Mouse (Mus musculus) limb, embryonic 13.5 days (tissue): ENCODE results near the gene H60b. TPM values are rescaled to one million over a fixed set of nuclear protein-coding genes. Genes with fewer than 3 reads are reported as not detected.
"Not testable (repeated sequence)": the region's sequence is repeated elsewhere in the genome, so short reads cannot be mapped to it uniquely, and the experiment has no call there.

Experiments
- ATAC-seq: fragments of 200-750 bp; cut with Nextera tagmentation; 2 replicates; pipeline ENCODE4 v1.8.0; 2017; ENCODE audit warnings: low read depth, moderate number of reproducible peaks, moderate TSS enrichment; ENCODE audit not compliant: low FRiP score
- H3K27ac ChIP-seq: fragments of 300-500 bp; sonication (generic); 2 replicates; pipeline ENCODE4 v1.5.1; 2015; ENCODE audit warnings: inconsistent platforms, mild to moderate bottlenecking, moderate library complexity
- H3K27me3 ChIP-seq: fragments of 300-500 bp; sonication (generic); 2 replicates; pipeline ENCODE4 v1.6.1; 2015; ENCODE audit warnings: mild to moderate bottlenecking, inconsistent platforms
- H3K36me3 ChIP-seq: fragments of 300-500 bp; sonication (generic); 2 replicates; pipeline ENCODE4 v1.6.1; 2015; ENCODE audit warnings: inconsistent platforms, mild to moderate bottlenecking, moderate library complexity
- H3K4me1 ChIP-seq: fragments of 300-500 bp; sonication (generic); 2 replicates; pipeline ENCODE4 v1.6.1; 2015; ENCODE audit warnings: inconsistent platforms
- H3K4me2 ChIP-seq: fragments of 300-500 bp; sonication (generic); replicated peaks from 2 replicates; pipeline ENCODE4 v1.6.1; 2015; ENCODE audit warnings: inconsistent platforms, mild to moderate bottlenecking, moderate library complexity
- H3K4me3 ChIP-seq: fragments of 300-500 bp; sonication (generic); 2 replicates; pipeline ENCODE4 v1.5.1; 2015; ENCODE audit warnings: moderate library complexity, mild to moderate bottlenecking, inconsistent platforms
- H3K9ac ChIP-seq: fragments of 300-500 bp; sonication (generic); 2 replicates; pipeline ENCODE4 v1.6.1; 2015; ENCODE audit warnings: mild to moderate bottlenecking, inconsistent platforms
- H3K9me3 ChIP-seq: fragments of 300-500 bp; sonication (generic); 2 replicates; pipeline ENCODE4 v1.6.1; 2016; ENCODE audit warnings: inconsistent platforms
- WGBS: fragments of 180-500 bp; shearing (Covaris S2); methylation state at CpG from one replicate; pipeline ENCODE4 v1.1.7; 2015; 5-methylcytosine and 5-hydroxymethylcytosine counted together
- polyA plus RNA-seq: library from polyadenylated mRNA; unstranded; fragments of >200 nt; fragmentation: Nextera tagmentation; extraction: Ambion mirVana; gene quantifications from 2 replicates; pipeline ENCODE4 v1.2.1, GENCODE M21; 2015

Gene H60b
- 0.62 and 0.70 TPM in 2 replicates for polyA plus RNA-seq

GRCm38 (mm10) chr10:22158310-22158999 lies at the start of gene H60b, which contains the start of gene Raet1e:
Gene H60b (plus strand): TSS chr10:22158586.
Gene Raet1e (plus strand): TSS chr10:22158569.
- H3K27me3 ChIP-seq: peaks cover 78% of the 10 kb centered on the region
- H3K4me1 ChIP-seq: peaks cover 14% of the 10 kb centered on the region
- H3K9me3 ChIP-seq, H3K27ac ChIP-seq, H3K9ac ChIP-seq, H3K36me3 ChIP-seq: not testable (repeated sequence)
- under 1% methylated on average over 48 of the region's 48 CpGs for WGBS
- peak within 1 kb of the TSS; percentile 70 for H3K4me2 ChIP-seq
- H3K4me3 ChIP-seq: peak within 1 kb of the TSS; percentile 45
- ATAC-seq: 0 out of 2 replicates have a peak, but pooled peaks have one; percentile 51

- peak overlapping the region; percentile 73 for H3K4me2 ChIP-seq
- peak; percentile 54; the same call in 1 of the 2 replicates for ATAC-seq
- H3K9ac ChIP-seq: peak overlapping the region; percentile 70
- H3K27me3 ChIP-seq: no peaks in the 10 kb centered on the region
- no peaks in the 10 kb centered on the region for H3K36me3 ChIP-seq
- peak overlapping the region; percentile 49 for H3K4me3 ChIP-seq
- no peaks in the 10 kb centered on the region for H3K4me1 ChIP-seq
- WGBS: 2% methylated on average over 19 of the region's 19 CpGs
- no peak overlapping the region for H3K27ac ChIP-seq
- no peaks in the 10 kb centered on the region; the same call in 1 of the 2 replicates for H3K9me3 ChIP-seq
Measured at GRCm38 (mm10) chr10:22140665-22141280, 17.6 kb upstream of the H60b start.

GRCm38 (mm10) chr10:22142194-22142593 lies 16.2 kb upstream of the H60b start:
- H3K4me2 ChIP-seq, H3K4me1 ChIP-seq, H3K9ac ChIP-seq, H3K27me3 ChIP-seq, H3K4me3 ChIP-seq, H3K9me3 ChIP-seq, ATAC-seq, H3K36me3 ChIP-seq, H3K27ac ChIP-seq: not testable (repeated sequence)
- 84% methylated on average over 1 of the region's 1 CpGs for WGBS

- ATAC-seq: no peak
Measured at GRCm38 (mm10) chr10:22142926-22143325, 15.5 kb upstream of the H60b start.

GRCm38 (mm10) chr10:22148441-22149072 lies 9.8 kb upstream of the H60b start:
- Histone ChIP-seq H3K27me3 (peaks cover 29% of the 10 kb centered on the region), H3K4me1 (peaks cover 22% of the 10 kb centered on the region), H3K4me3 (peak overlapping the region; percentile 66), H3K4me2 (peak overlapping the region; percentile 96), H3K9me3 (no peaks in the 10 kb centered on the region), H3K36me3 (0 out of 2 replicates have a peak, but pooled peaks cover 3% of the 10 kb centered on the region), H3K27ac (0 out of 2 replicates have a peak overlapping the region, but pooled peaks have one; percentile 55), H3K9ac (peak overlapping the region; percentile 81)
- WGBS: under 1% methylated on average over 46 of the region's 50 CpGs
- peak; percentile 89 for ATAC-seq

More at GRCm38 (mm10) chr10:22142926-22143325, 15.5 kb upstream of the H60b start:
- Histone ChIP-seq H3K9ac (no peak overlapping the region), H3K27ac (no peak overlapping the region), H3K9me3 (no peaks in the 10 kb centered on the region), H3K27me3 (no peaks in the 10 kb centered on the region), H3K36me3 (0 out of 2 replicates have a peak, but pooled peaks cover 3% of the 10 kb centered on the region), H3K4me3 (no peak overlapping the region), H3K4me2 (no peak overlapping the region), H3K4me1 (no peaks in the 10 kb centered on the region)
- WGBS: 69% methylated on average over 5 of the region's 5 CpGs

- peaks cover 22% of the 10 kb centered on the region for H3K4me1 ChIP-seq
- under 1% methylated on average over 37 of the region's 37 CpGs for WGBS
- 0 out of 2 replicates have a peak, but pooled peaks cover 3% of the 10 kb centered on the region for H3K36me3 ChIP-seq
- no peaks in the 10 kb centered on the region for H3K9me3 ChIP-seq
- peak; percentile 37; the same call in 1 of the 2 replicates for ATAC-seq
- H3K4me2 ChIP-seq: peak within 1 kb of the TSS; percentile 96
- H3K27me3 ChIP-seq: peaks cover 33% of the 10 kb centered on the region
- H3K4me3 ChIP-seq: peak within 1 kb of the TSS; percentile 66
- 0 out of 2 replicates have a peak within 1 kb of the TSS, but pooled peaks have one; percentile 55 for H3K27ac ChIP-seq
- H3K9ac ChIP-seq: peak within 1 kb of the TSS; percentile 81
Measured at GRCm38 (mm10) chr10:22149073-22149690, 9.2 kb upstream of the H60b start, which contains the start of gene E030030I06Rik. Gene E030030I06Rik (minus strand): TSS chr10:22149270.

- Histone ChIP-seq H3K4me3 (peak overlapping the region; percentile 66), H3K27ac (no peak overlapping the region), H3K36me3 (0 out of 2 replicates have a peak, but pooled peaks cover 3% of the 10 kb centered on the region), H3K4me1 (peaks cover 22% of the 10 kb centered on the region), H3K27me3 (peaks cover 33% of the 10 kb centered on the region), H3K9me3 (no peaks in the 10 kb centered on the region), H3K9ac (peak overlapping the region; percentile 81), H3K4me2 (peak overlapping the region; percentile 96)
- under 1% methylated on average over 49 of the region's 50 CpGs for WGBS
- no peak for ATAC-seq
Measured at GRCm38 (mm10) chr10:22149691-22150465, 8.5 kb upstream of the H60b start.

GRCm38 (mm10) chr10:22150593-22150992 lies 7.8 kb upstream of the H60b start:
- H3K4me1 ChIP-seq: peaks cover 22% of the 10 kb centered on the region
- no peak for ATAC-seq
- peak overlapping the region; percentile 66 for H3K4me3 ChIP-seq
- peak overlapping the region; percentile 96 for H3K4me2 ChIP-seq
- H3K9me3 ChIP-seq: no peaks in the 10 kb centered on the region
- H3K27me3 ChIP-seq: peaks cover 40% of the 10 kb centered on the region
- no peak overlapping the region for H3K27ac ChIP-seq
- H3K36me3 ChIP-seq: 0 out of 2 replicates have a peak, but pooled peaks cover 3% of the 10 kb centered on the region
- WGBS: under 1% methylated on average over 27 of the region's 27 CpGs
- H3K9ac ChIP-seq: no peak overlapping the region

- peaks cover 22% of the 10 kb centered on the region for H3K4me1 ChIP-seq
- not testable (repeated sequence) for H3K27ac ChIP-seq, H3K9me3 ChIP-seq, ATAC-seq, H3K36me3 ChIP-seq, H3K9ac ChIP-seq
- H3K4me2 ChIP-seq: peak overlapping the region; percentile 96
- 1% methylated on average over 55 of the region's 55 CpGs for WGBS
- H3K27me3 ChIP-seq: peaks cover 47% of the 10 kb centered on the region
- peak overlapping the region; percentile 66 for H3K4me3 ChIP-seq
Measured at GRCm38 (mm10) chr10:22151056-22151862, 7.1 kb upstream of the H60b start.

- not testable (repeated sequence) for H3K9me3 ChIP-seq, H3K27ac ChIP-seq, H3K36me3 ChIP-seq, H3K4me2 ChIP-seq, H3K4me3 ChIP-seq, ATAC-seq, H3K9ac ChIP-seq
- WGBS: 2% methylated on average over 11 of the region's 11 CpGs
- Histone ChIP-seq H3K27me3 (peaks cover 55% of the 10 kb centered on the region), H3K4me1 (peaks cover 22% of the 10 kb centered on the region)
Measured at GRCm38 (mm10) chr10:22151863-22152640, 6.3 kb upstream of the H60b start.
